Mouse (Mus musculus) hindbrain, embryonic 12.5 days (tissue): ENCODE results near the gene Usp3. TPM values are rescaled to one million over a fixed set of nuclear protein-coding genes. Genes with fewer than 3 reads are reported as not detected.

Experiments used
- ATAC-seq: fragments of 200-750 bp; cut with Nextera tagmentation; 2 replicates; pipeline ENCODE4 v1.8.0; 2017; ENCODE audit warnings: moderate TSS enrichment; ENCODE audit not compliant: low FRiP score
- H3K27ac ChIP-seq: fragments of 300-500 bp; sonication (generic); 2 replicates; pipeline ENCODE4 v1.5.1; 2016; ENCODE audit warnings: mild to moderate bottlenecking
- H3K27me3 ChIP-seq: fragments of 300-500 bp; sonication (generic); 2 replicates; pipeline ENCODE4 v1.6.1; 2016; ENCODE audit warnings: mild to moderate bottlenecking
- H3K36me3 ChIP-seq: fragments of 300-500 bp; sonication (generic); 2 replicates; pipeline ENCODE4 v1.6.1; 2016; ENCODE audit warnings: mild to moderate bottlenecking
- H3K4me1 ChIP-seq: fragments of 300-500 bp; sonication (generic); 2 replicates; pipeline ENCODE4 v1.6.1; 2016
- H3K4me2 ChIP-seq: fragments of 300-500 bp; sonication (generic); replicated peaks from 2 replicates; pipeline ENCODE4 v1.6.1; 2016; ENCODE audit warnings: mild to moderate bottlenecking
- H3K4me3 ChIP-seq: fragments of 300-500 bp; sonication (generic); 2 replicates; pipeline ENCODE4 v1.5.1; 2016; ENCODE audit warnings: mild to moderate bottlenecking
- H3K9ac ChIP-seq: fragments of 300-500 bp; sonication (generic); 2 replicates; pipeline ENCODE4 v1.6.1; 2016; ENCODE audit warnings: mild to moderate bottlenecking, moderate library complexity
- H3K9me3 ChIP-seq: fragments of 300-500 bp; sonication (generic); replicated peaks from 2 replicates; pipeline ENCODE4 v1.6.1; 2016; ENCODE audit warnings: mild to moderate bottlenecking
- WGBS: fragments of 180-500 bp; shearing (Covaris S2); methylation state at CpG from one replicate; pipeline ENCODE4 v1.1.7; 2016; 5-methylcytosine and 5-hydroxymethylcytosine counted together
- polyA plus RNA-seq: library from polyadenylated mRNA; unstranded; fragments of >200 nt; fragmentation: Nextera tagmentation; extraction: Ambion mirVana; gene quantifications from 2 replicates; pipeline ENCODE4 v1.2.1, GENCODE M21; 2016

Usp3 gene
- polyA plus RNA-seq, 1 experiment from 2014 or later = 88.1 TPM

DNA sequence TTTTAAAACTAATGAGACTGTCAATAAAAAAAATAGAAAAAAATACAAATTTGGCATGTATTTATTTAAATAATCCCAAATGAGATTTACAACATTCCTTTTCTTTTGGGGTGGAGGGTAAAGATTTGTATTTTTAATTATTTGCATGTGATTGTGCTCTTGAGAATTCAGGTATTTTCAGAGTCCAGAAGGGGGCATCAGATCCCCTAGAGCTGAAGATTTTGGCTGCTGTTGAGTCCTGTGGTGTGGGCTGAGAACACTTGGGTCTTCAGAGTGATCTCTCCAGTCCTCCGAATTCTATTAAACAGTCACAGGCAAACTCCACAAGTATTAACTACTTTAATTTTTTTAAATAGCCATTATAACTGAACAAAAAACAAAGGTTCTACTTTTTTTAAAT, 9.7 kb downstream of the Usp3 start:
- H3K27me3 ChIP-seq = no peaks in the 10 kb centered on the region
- H3K4me1 ChIP-seq = peaks cover 6% of the 10 kb centered on the region
- no peaks in the 10 kb centered on the region; the same call in 1 of the 2 replicates for H3K36me3 ChIP-seq
- H3K4me2 ChIP-seq = no peak overlapping the region
- H3K4me3 ChIP-seq = no peak overlapping the region
- no peaks in the 10 kb centered on the region for H3K9me3 ChIP-seq
- no peak overlapping the region for H3K27ac ChIP-seq
- H3K9ac ChIP-seq = no peak overlapping the region
- no peak for ATAC-seq
- WGBS = 93% methylated on average over 1 of the region's 1 CpGs

DNA sequence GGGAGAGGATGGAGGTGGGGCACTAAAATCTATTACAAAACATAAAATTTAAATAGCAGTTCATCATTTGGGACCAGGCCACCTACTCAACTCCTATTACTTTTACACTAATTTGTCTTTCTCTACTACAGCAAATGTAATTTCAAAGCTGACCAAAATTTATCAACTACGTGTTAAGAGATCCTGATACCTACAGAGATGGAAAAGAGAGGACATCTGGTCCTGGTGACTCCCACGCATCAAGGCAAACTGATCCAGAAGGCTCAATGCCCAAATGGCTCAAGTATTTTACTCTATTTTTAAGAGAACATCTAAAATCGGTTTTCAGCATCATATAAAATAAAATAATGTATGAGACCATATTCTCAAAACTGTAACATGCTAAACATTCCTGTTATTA, 11.2 kb downstream of the Usp3 start:
- Histone ChIP-seq H3K27me3 (no peaks in the 10 kb centered on the region), H3K4me2 (no peak overlapping the region), H3K9ac (no peak overlapping the region), H3K36me3 (no peaks in the 10 kb centered on the region; the same call in 1 of the 2 replicates), H3K4me1 (peaks cover 4% of the 10 kb centered on the region), H3K27ac (no peak overlapping the region), H3K9me3 (no peaks in the 10 kb centered on the region), H3K4me3 (no peak overlapping the region)
- WGBS = 93% methylated on average over 3 of the region's 3 CpGs
- ATAC-seq = no peak

DNA sequence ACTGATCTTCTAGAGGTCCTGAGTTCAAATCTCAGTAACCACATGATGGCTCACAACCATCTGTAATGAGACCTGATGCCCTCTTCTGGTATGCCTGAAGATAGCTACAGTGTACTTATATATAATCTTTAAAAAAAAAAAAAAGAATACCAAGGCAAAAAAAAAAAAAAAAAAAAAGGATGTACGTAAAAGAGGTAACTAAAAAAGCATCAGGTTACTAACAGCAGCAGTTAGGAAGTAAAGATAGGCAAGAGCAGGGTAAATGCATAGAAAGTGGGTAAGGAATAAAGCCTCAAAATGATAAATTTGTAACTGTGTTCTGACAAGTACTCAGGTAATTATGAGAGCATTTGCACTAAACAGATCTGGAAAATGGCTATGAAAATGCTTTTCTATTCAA, 12.2 kb downstream of the Usp3 start:
- Histone ChIP-seq H3K36me3 (no peaks in the 10 kb centered on the region; the same call in 1 of the 2 replicates), H3K4me2 (no peak overlapping the region), H3K27ac (no peak overlapping the region), H3K4me3 (no peak overlapping the region), H3K9ac (no peak overlapping the region), H3K27me3 (no peaks in the 10 kb centered on the region), H3K4me1 (0 out of 2 replicates have a peak, but pooled peaks cover 3% of the 10 kb centered on the region), H3K9me3 (no peaks in the 10 kb centered on the region)
- ATAC-seq = no peak
- WGBS = 100% methylated on average over 1 of the region's 1 CpGs

DNA sequence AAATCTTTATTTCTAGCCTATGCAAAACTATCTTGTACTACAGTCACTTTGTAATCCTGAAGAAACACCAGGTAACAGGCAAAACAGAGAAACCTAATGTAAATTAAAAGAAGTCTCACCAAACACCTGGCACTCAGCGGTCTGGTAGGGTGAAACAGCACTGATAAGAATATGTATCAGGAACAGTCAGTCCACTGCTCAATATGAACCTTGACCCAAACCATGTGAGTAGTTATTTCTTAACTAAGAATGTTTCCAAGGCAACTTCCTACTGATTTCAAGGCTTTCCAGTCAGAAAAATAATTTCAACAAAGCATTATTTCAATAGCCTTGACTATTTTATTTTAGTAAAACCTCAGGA, 17.1 kb downstream of the Usp3 start:
- Histone ChIP-seq H3K4me2 (no peak overlapping the region), H3K27me3 (no peaks in the 10 kb centered on the region), H3K36me3 (no peaks in the 10 kb centered on the region; the same call in 1 of the 2 replicates), H3K9ac (no peak overlapping the region), H3K9me3 (no peaks in the 10 kb centered on the region), H3K27ac (no peak overlapping the region), H3K4me1 (0 out of 2 replicates have a peak, but pooled peaks cover 3% of the 10 kb centered on the region), H3K4me3 (no peak overlapping the region)
- no peak for ATAC-seq
- whole genome bisulfite sequencing = 91% methylated on average over 1 of the region's 1 CpGs

DNA sequence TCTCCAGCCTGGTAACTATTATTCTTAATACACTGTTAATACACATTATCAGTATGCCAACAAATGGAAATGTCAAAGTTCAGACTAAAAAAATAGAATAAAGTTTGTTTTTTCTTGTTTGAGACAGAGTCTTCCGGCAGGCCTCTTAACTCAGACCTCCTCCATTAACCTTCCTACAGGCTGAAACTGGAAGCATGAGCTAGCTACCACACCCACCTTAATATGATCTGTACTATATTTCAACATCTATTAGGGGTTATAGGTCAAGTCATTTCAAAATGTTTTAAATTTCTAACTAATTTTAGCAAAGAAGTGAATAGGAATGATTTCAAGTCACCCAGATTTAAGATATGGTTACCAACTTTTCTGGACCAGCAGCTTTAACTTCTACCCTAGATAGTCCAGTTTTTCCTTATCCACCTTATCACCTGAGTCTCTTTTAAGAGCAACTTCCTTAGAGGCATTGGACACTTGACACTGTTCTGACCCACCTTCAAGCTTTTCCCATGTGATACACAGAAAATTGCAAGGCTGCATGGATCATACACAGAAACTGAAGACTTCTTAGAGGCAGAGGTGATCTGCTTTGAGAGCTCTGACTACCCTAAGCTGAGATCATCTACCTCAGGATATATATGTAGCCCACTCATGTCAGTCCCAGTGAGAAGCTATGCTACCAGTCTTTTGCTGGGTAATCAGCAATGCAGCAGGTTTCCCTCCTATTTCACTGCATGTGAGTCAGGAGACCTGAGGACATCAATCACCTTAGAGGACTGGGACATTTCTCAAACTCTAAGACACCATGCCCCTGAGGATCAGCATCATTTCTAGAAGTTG, 17.7 kb downstream of the Usp3 start:
- H3K27me3 ChIP-seq = no peaks in the 10 kb centered on the region
- no peak for ATAC-seq
- no peak overlapping the region for H3K9ac ChIP-seq
- H3K27ac ChIP-seq = no peak overlapping the region
- WGBS = 78% methylated on average over 1 of the region's 1 CpGs
- H3K4me2 ChIP-seq = no peak overlapping the region
- H3K4me3 ChIP-seq = no peak overlapping the region
- H3K9me3 ChIP-seq = no peaks in the 10 kb centered on the region
- H3K36me3 ChIP-seq = no peaks in the 10 kb centered on the region; the same call in 1 of the 2 replicates
- H3K4me1 ChIP-seq = 0 out of 2 replicates have a peak, but pooled peaks cover 3% of the 10 kb centered on the region

DNA sequence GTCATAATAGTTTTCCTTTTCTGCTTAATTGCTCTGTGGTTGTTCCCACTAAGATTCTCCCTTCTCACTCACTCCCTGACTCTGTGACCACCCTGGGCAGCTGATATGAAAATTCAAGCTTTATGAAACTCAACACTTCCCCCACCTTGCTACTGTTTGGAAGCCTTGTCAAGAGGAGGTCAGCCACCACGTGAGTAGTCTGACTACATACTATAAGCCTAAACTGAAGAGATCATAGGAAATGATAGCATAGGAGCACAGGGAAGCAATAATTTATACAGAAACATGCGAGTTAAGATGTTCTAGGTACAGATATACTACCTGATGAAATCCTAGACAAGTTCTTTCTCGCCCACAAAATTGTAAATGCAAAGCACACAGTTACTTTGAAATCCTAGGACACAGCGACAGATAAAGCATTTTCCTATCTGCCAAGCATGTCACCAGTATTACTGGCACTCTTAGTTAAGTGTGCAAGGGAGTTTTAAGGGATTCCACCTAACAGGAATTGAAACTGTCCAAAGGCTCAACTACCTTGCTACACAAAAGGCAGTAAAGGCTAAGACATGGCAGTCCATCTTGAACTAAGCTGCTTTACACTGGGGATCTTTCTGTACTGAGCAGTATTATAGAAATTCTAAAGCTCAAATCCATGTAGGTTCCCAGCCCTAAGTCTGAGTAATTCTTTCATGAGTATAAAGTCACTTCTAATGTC, 20.8 kb downstream of the Usp3 start:
- WGBS = 85% methylated on average over 4 of the region's 4 CpGs
- no peak overlapping the region for H3K27ac ChIP-seq
- H3K36me3 ChIP-seq = no peaks in the 10 kb centered on the region

DNA sequence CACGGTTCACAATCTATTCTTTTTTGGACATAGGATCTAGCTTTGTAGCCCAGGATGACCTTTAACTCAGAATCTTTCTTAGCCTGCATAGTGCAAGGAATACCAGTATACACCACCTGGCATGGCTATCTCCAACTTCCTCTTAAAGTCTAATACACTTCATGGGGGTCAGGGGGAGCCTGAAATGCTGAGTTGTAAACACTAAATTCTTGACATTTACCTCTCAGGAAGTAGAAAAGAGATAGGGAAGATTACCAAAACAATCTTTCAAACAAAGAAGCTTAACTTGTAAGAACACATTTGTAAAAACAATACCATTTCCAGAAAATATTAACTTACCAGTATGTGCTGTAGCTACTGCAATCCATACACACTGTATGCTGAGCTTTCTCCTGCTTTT, 30.7 kb downstream of the Usp3 start:
- Histone ChIP-seq H3K27ac (no peak overlapping the region), H3K9me3 (no peaks in the 10 kb centered on the region), H3K27me3 (no peaks in the 10 kb centered on the region), H3K4me3 (no peak overlapping the region), H3K36me3 (no peaks in the 10 kb centered on the region), H3K4me2 (no peak overlapping the region), H3K4me1 (peaks cover 11% of the 10 kb centered on the region; the same call in 1 of the 2 replicates), H3K9ac (no peak overlapping the region)
- ATAC-seq = no peak
- 80% methylated on average over 1 of the region's 1 CpGs for WGBS

More for the DNA sequence above, 20.8 kb downstream of the Usp3 start:
- Histone ChIP-seq H3K4me1 (0 out of 2 replicates have a peak, but pooled peaks cover 3% of the 10 kb centered on the region), H3K9ac (no peak overlapping the region), H3K4me2 (no peak overlapping the region), H3K9me3 (no peaks in the 10 kb centered on the region), H3K4me3 (no peak overlapping the region), H3K27me3 (no peaks in the 10 kb centered on the region)
- ATAC-seq = no peak

DNA sequence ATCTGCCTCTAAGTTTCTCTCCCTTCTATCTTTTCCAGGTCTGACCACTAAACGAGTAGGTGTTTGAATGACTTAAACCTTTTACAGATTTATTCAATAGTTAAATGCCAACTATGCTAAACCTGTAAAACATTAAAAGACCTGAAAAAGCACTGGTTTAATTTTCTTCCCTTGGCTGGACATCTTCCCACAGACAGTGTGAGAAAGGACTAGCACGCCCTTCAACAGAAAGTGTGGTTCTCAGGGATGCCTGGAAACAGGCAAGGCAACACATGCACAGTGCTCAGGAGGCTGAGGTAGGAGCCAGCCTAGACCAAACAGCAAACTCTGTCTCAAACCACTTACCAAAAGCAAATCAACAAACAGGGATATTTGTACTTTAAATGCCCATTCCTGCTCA, 31.4 kb downstream of the Usp3 start:
- Histone ChIP-seq H3K4me1 (peaks cover 11% of the 10 kb centered on the region; the same call in 1 of the 2 replicates), H3K9ac (no peak overlapping the region), H3K4me3 (no peak overlapping the region), H3K36me3 (no peaks in the 10 kb centered on the region), H3K27me3 (no peaks in the 10 kb centered on the region), H3K9me3 (no peaks in the 10 kb centered on the region), H3K4me2 (no peak overlapping the region), H3K27ac (peak overlapping the region; percentile 41; the same call in 1 of the 2 replicates)
- no peak for ATAC-seq
- WGBS = 86% methylated on average over 2 of the region's 2 CpGs

DNA sequence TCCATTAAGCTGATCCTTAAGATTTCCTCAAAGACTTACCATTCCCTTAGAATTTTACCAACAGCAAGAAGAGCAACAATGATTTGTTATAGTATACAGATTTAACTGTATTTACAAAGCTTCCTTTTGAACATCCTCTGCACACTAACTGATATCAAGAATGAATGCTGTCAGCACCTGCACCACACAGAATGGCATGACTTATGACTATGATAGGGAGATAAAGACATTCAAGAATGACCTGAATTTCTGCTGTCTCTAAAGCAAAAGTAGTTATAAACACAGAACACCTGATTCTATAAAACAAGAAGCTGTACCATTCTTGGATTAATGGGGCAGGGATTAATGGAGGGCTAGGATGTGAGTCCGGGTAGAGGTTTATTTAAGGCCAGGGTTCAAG, 32.2 kb downstream of the Usp3 start:
- Histone ChIP-seq H3K9me3 (no peaks in the 10 kb centered on the region), H3K9ac (no peak overlapping the region), H3K4me1 (peaks cover 11% of the 10 kb centered on the region; the same call in 1 of the 2 replicates), H3K27me3 (no peaks in the 10 kb centered on the region), H3K36me3 (no peaks in the 10 kb centered on the region), H3K4me3 (no peak overlapping the region), H3K27ac (peak overlapping the region; percentile 60; the same call in 1 of the 2 replicates), H3K4me2 (no peak overlapping the region)
- ATAC-seq = no peak
- 73% methylated on average over 1 of the region's 1 CpGs for WGBS

DNA sequence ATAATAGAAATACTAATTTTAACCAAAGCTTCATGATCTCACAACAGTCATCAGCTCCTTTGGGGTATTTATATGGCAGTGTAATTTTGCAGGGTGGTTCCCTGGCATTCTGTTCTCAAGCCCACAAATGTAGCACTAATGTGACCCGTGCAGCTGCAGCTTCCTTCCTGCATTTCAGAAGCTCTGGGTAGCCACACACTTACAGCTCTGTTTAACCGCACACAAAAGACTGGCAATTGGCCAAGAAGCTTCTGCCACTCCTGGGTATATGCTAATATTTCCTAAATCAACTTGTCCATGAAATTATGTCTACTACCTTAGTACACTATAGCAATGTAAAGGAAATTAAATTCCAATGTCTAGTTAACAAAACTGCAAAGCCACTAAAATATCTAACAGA, 32.6 kb downstream of the Usp3 start:
- H3K27ac ChIP-seq = no peak overlapping the region; the same call in 1 of the 2 replicates
- peaks cover 11% of the 10 kb centered on the region; the same call in 1 of the 2 replicates for H3K4me1 ChIP-seq
- H3K36me3 ChIP-seq = no peaks in the 10 kb centered on the region
- no peak overlapping the region for H3K9ac ChIP-seq
- H3K27me3 ChIP-seq = no peaks in the 10 kb centered on the region
- peak; percentile 69; the same call in 1 of the 2 replicates for ATAC-seq
- no peaks in the 10 kb centered on the region for H3K9me3 ChIP-seq
- no peak overlapping the region for H3K4me3 ChIP-seq
- WGBS = 44% methylated on average over 2 of the region's 2 CpGs
- no peak overlapping the region for H3K4me2 ChIP-seq

DNA sequence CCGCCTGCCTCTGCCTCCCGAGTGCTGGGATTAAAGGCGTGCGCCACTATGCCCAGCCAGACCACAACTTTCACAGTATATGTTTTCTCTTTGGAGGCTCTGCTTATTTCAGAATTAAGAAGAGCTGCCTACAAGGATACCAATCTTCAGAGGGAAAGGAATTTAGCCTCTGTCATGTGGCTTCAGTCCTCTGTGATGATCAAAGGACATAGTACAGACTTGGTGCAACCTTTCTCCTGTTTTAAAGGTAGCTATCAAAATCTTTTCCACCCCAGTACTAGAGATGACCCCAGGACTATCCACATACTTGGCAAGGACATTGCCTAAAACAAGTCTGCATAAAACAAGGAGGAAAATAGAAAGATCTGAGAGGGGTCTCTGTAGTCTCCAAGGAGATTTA, 34.0 kb downstream of the Usp3 start:
- Histone ChIP-seq H3K27me3 (no peaks in the 10 kb centered on the region), H3K4me3 (no peak overlapping the region), H3K9me3 (no peaks in the 10 kb centered on the region), H3K27ac (no peak overlapping the region), H3K9ac (no peak overlapping the region), H3K4me1 (peaks cover 11% of the 10 kb centered on the region; the same call in 1 of the 2 replicates), H3K36me3 (peaks cover 8% of the 10 kb centered on the region; the same call in 1 of the 2 replicates), H3K4me2 (no peak overlapping the region)
- ATAC-seq = no peak
- 89% methylated on average over 4 of the region's 4 CpGs for WGBS

DNA sequence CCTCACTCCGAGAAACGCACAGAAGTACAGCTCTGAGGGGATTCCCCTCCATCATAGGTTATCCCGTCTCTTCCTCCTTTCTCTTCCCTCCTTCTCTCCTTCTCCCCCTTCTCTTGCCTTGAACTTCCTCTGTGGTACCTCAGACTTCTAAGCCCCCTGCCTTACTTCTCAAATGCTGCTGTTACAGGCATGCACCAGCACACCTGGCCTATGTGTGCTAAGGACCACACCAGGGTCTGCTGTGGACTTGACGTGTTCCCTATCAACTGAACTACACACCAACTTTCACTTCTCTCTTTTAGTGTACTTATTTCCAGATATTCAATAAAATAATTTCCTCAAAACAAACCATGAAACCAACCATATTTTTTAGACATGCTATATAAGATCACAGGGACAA, 50.2 kb downstream of the Usp3 start:
- Histone ChIP-seq H3K4me1 (no peaks in the 10 kb centered on the region), H3K36me3 (peaks cover 52% of the 10 kb centered on the region), H3K27ac (no peak overlapping the region), H3K9me3 (no peaks in the 10 kb centered on the region), H3K27me3 (no peaks in the 10 kb centered on the region), H3K9ac (no peak overlapping the region), H3K4me3 (no peak overlapping the region), H3K4me2 (no peak overlapping the region)
- 86% methylated on average over 4 of the region's 4 CpGs for WGBS
- ATAC-seq = no peak
